Mouse (Mus musculus): ENCODE results near the gene Dlst.

DNA sequence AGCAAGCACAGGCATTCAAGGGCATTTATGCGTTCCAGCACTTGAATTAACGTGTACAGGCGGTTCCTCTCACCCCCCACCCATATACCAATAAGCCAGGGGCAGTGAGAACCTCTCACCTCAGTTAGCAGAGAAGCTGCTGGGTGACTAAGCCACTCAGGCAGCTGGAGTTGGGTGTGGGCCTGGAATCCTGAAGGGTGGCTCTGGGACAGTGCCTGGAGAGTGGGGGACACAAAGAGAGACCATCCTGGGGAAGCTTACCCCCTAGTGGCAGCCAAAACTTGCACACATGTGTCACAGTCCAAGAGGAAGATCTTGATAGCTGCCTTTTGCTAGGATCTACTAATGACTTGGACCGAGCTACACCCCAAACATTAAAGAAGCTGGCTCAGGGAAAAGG is 26.0 kb downstream of the Dlst start:
- TF ChIP-seq CTCF (IDR thresholded peaks at IDR 0.05 in 2 of 3, conservative IDR thresholded peaks at IDR 0.05 in 1 of 3; ENCODE audit: control insufficient read depth in 1 of 3, insufficient read depth in 1 of 3, low read depth in 2 of 3, low read length in 3 of 3, poor library complexity in 1 of 3, severe bottlenecking in 1 of 3): peak in 2 of 3 experiments; percentile 2 to 8; a peak in 1 of 6 replicates
- TF ChIP-seq ZKSCAN1 (IDR thresholded peaks at IDR 0.05; ENCODE audit: low read depth, low read length): no peak
- no peak for TF ChIP-seq POLR2A (IDR thresholded peaks at IDR 0.05; ENCODE audit: control insufficient read depth in 1 of 2, insufficient read depth in 1 of 2, low read depth in 1 of 2, low read length in 2 of 2, poor library complexity in 1 of 2)
- TF ChIP-seq SIN3A (IDR thresholded peaks at IDR 0.05; ENCODE audit: low read length): no peak
- no peak for TF ChIP-seq MXI1 (IDR thresholded peaks at IDR 0.05; ENCODE audit: low read depth, low read length)
